Mouse (Mus musculus) liver, embryonic 13.5 days (tissue): ENCODE results near the gene Ndufa11. TPM values are rescaled to one million over a fixed set of nuclear protein-coding genes. Genes with fewer than 3 reads are reported as not detected.

ENCODE experiments used
- ATAC-seq: fragments of 200-750 bp; cut with Nextera tagmentation; 2 replicates; pipeline ENCODE4 v1.8.0; 2017; ENCODE audit warnings: low read depth, mild to moderate bottlenecking, moderate number of reproducible peaks, moderate library complexity
- DNase-seq: peaks from one replicate; pipeline ENCODE4 v3.0.0; 2022
- H3K27ac ChIP-seq: fragments of 300-500 bp; sonication (generic); 2 replicates; pipeline ENCODE4 v1.5.1; 2015; ENCODE audit warnings: moderate library complexity, mild to moderate bottlenecking, inconsistent platforms
- H3K27me3 ChIP-seq: fragments of 300-500 bp; sonication (generic); 2 replicates; pipeline ENCODE4 v1.6.1; 2015; ENCODE audit warnings: mild to moderate bottlenecking, inconsistent platforms
- H3K36me3 ChIP-seq: fragments of 300-500 bp; sonication (generic); 2 replicates; pipeline ENCODE4 v1.6.1; 2015; ENCODE audit warnings: mild to moderate bottlenecking, inconsistent platforms
- H3K4me1 ChIP-seq: fragments of 300-500 bp; sonication (generic); replicated peaks from 2 replicates; pipeline ENCODE4 v1.6.1; 2015; ENCODE audit warnings: inconsistent platforms
- H3K4me2 ChIP-seq: fragments of 300-500 bp; sonication (generic); 2 replicates; pipeline ENCODE4 v1.6.1; 2015; ENCODE audit warnings: inconsistent platforms, mild to moderate bottlenecking, moderate library complexity
- H3K4me3 ChIP-seq: fragments of 300-500 bp; sonication (generic); replicated peaks from 2 replicates; pipeline ENCODE4 v1.5.1; 2015; ENCODE audit warnings: mild to moderate bottlenecking, inconsistent platforms
- H3K9ac ChIP-seq: fragments of 300-500 bp; sonication (generic); 2 replicates; pipeline ENCODE4 v1.6.1; 2015; ENCODE audit warnings: mild to moderate bottlenecking, inconsistent platforms
- H3K9me3 ChIP-seq: fragments of 300-500 bp; sonication (generic); replicated peaks from 2 replicates; pipeline ENCODE4 v1.6.1; 2016; ENCODE audit warnings: inconsistent platforms
- WGBS: fragments of 180-500 bp; shearing (Covaris S2); methylation state at CpG from one replicate; pipeline ENCODE4 v1.1.7; 2015; ENCODE audit not compliant: insufficient replicate concordance; 5-methylcytosine and 5-hydroxymethylcytosine counted together
- polyA plus RNA-seq: library from polyadenylated mRNA; unstranded; fragments of >200 nt; fragmentation: Nextera tagmentation; extraction: Ambion mirVana; gene quantifications from 2 replicates; pipeline ENCODE4 v1.2.1, GENCODE M21; 2015

Gene Ndufa11
- polyA plus RNA-seq, 1 experiment from 2014 or later = 268 TPM

- WGBS = under 1% methylated on average over 55 of the region's 55 CpGs
- peak; percentile 95 for DNase-seq
These were observed 758 bp upstream of the Ndufa11 start for GRCm38 (mm10) chr17:56716655-56717362.

DNA sequence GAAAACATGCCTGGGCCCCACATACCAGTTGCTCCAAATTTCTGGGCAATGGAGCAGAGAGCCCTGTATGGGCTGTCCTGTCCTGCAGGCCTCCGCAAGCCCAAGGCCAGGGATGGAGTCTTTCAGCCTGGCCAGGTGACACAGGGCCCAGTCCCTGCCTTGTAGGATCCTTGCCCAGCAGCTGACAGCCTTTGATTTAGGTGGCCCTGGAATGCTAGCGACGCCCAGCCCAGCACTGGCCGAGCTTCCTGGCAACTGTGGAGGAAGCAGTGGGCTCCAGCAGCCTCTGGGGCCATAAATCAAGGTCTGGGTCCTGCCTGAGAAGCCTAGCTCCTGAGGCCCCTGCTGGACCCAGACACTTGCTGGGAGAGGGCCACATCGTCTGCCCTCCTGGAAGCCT, 4.9 kb downstream of the Ndufa11 start:
- H3K4me1 ChIP-seq = peaks cover 29% of the 10 kb centered on the region
- H3K9me3 ChIP-seq = no peaks in the 10 kb centered on the region
- H3K4me2 ChIP-seq = no peak overlapping the region
- peaks cover 33% of the 10 kb centered on the region for H3K36me3 ChIP-seq
- no peak overlapping the region for H3K9ac ChIP-seq
- H3K27ac ChIP-seq = no peak overlapping the region
- peaks cover 3% of the 10 kb centered on the region; the same call in 1 of the 2 replicates for H3K27me3 ChIP-seq
- no peak for DNase-seq
- 78% methylated on average over 5 of the region's 5 CpGs for WGBS
- H3K4me3 ChIP-seq = no peak overlapping the region
- ATAC-seq = no peak

More at GRCm38 (mm10) chr17:56716655-56717362, 758 bp upstream of the Ndufa11 start:
- Histone ChIP-seq H3K9me3 (no peaks in the 10 kb centered on the region), H3K4me3 (peak overlapping the region; percentile 87), H3K27ac (peak overlapping the region; percentile 85), H3K4me2 (peak overlapping the region; percentile 96), H3K4me1 (peaks cover 40% of the 10 kb centered on the region), H3K9ac (peak overlapping the region; percentile 89), H3K27me3 (no peaks in the 10 kb centered on the region), H3K36me3 (peaks cover 22% of the 10 kb centered on the region)
- ATAC-seq = peak; percentile 85

- Histone ChIP-seq H3K4me2 (no peak overlapping the region), H3K9ac (no peak overlapping the region), H3K4me3 (no peak overlapping the region), H3K36me3 (peaks cover 33% of the 10 kb centered on the region), H3K9me3 (no peaks in the 10 kb centered on the region), H3K27ac (no peak overlapping the region), H3K27me3 (peaks cover 11% of the 10 kb centered on the region), H3K4me1 (peaks cover 34% of the 10 kb centered on the region)
- no peak for ATAC-seq
- 83% methylated on average over 11 of the region's 11 CpGs for WGBS
- no peak for DNase-seq
These were observed 6.0 kb downstream of the Ndufa11 start for GRCm38 (mm10) chr17:56723419-56724161.

DNA sequence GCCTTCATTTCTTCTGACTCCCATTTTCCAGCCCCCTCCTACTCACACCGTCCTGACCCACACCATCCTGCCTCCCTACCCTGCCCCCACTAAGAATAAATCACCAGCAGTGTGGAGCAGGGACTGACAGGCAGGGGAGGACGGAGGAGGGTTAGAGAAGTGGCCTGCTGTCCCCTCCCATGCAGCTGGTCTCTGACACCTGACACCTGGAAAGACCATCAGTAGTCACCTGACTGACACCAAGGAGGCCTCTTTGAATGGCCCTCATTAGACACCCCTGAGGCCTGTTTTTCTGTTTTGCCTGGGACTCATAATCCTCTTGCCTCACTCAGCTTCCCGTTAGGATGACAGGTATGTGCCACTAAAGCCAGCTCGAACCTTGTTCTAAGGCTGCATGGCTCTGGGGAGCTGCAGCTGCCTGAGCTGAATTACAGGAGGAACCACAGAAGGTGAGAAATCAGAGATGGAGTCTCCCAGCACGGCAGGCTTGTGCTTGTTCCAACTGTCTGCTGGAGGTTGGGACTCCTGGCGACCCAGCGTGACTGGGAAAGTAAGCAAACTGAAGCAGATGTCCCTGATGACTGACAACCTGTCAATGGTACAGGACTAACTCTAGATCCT, 9.6 kb downstream of the Ndufa11 start:
- peaks cover 22% of the 10 kb centered on the region for H3K4me1 ChIP-seq
- no peaks in the 10 kb centered on the region for H3K9me3 ChIP-seq
- no peak overlapping the region for H3K4me3 ChIP-seq
- H3K27ac ChIP-seq = no peak overlapping the region
- DNase-seq (no peak), ATAC-seq (no peak)
- H3K27me3 ChIP-seq = peaks cover 42% of the 10 kb centered on the region
- H3K4me2 ChIP-seq = peak overlapping the region; percentile 34; the same call in 1 of the 2 replicates
- H3K36me3 ChIP-seq = peaks cover 18% of the 10 kb centered on the region
- WGBS = 16% methylated on average over 7 of the region's 7 CpGs
- H3K9ac ChIP-seq = 0 out of 2 replicates have a peak overlapping the region, but pooled peaks have one; percentile 17

DNA sequence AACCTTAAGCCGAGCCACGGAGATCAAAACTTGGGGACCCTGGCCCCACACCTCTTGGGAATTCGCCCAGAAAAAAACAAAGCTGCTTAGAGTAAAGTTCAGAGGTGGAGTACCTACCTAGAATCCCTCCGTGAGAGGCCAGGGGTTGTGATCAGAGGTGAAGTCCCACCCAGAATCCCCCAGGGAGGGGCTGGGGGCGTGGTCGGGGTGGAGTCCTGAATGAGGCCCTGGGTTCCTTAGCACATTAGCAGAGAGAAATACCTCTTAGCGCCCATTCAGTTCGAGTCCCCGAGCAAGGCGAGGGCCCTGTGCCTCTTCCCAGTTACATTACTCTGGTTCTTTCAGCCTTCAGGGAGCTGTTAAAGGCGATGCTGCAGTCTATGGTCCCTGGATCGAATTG, 10.1 kb downstream of the Ndufa11 start:
- H3K4me1 ChIP-seq = peaks cover 22% of the 10 kb centered on the region
- H3K27ac ChIP-seq = no peak overlapping the region
- ATAC-seq = peak; percentile 45; the same call in 1 of the 2 replicates
- H3K9ac ChIP-seq = peak overlapping the region; percentile 23; the same call in 1 of the 2 replicates
- peak; percentile 64 for DNase-seq
- 11% methylated on average over 12 of the region's 12 CpGs for WGBS
- H3K27me3 ChIP-seq = peaks cover 47% of the 10 kb centered on the region
- no peaks in the 10 kb centered on the region for H3K9me3 ChIP-seq
- H3K36me3 ChIP-seq = peaks cover 13% of the 10 kb centered on the region
- peak overlapping the region; percentile 34 for H3K4me2 ChIP-seq
- H3K4me3 ChIP-seq = no peak overlapping the region

DNA sequence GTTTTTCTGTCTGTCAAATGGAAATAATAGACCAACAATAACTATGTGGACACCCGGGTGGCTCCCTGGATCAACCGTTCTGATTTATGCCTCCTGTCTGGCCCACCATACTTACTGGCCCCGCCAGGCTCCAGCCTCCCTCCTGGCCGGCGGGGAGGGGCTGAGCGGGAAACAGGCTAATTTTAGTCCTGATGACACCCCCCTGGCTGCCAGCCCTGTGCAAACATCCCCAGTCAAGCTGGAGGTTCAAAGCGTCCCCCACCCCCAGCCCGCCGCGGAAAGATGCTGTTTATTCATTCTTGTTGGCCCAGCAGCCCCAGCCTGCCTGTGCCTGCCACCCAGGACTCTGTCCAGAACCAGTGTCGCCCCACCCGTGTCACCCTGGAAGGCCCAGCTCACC, 10.6 kb downstream of the Ndufa11 start:
- H3K27ac ChIP-seq = no peak overlapping the region
- H3K4me3 ChIP-seq = no peak overlapping the region
- peak overlapping the region; percentile 23; the same call in 1 of the 2 replicates for H3K9ac ChIP-seq
- peaks cover 49% of the 10 kb centered on the region for H3K27me3 ChIP-seq
- ATAC-seq (peak; percentile 36; the same call in 1 of the 2 replicates), DNase-seq (no peak)
- peak overlapping the region; percentile 34 for H3K4me2 ChIP-seq
- peaks cover 22% of the 10 kb centered on the region for H3K4me1 ChIP-seq
- no peaks in the 10 kb centered on the region for H3K9me3 ChIP-seq
- WGBS = 24% methylated on average over 12 of the region's 12 CpGs
- H3K36me3 ChIP-seq = peaks cover 8% of the 10 kb centered on the region

DNA sequence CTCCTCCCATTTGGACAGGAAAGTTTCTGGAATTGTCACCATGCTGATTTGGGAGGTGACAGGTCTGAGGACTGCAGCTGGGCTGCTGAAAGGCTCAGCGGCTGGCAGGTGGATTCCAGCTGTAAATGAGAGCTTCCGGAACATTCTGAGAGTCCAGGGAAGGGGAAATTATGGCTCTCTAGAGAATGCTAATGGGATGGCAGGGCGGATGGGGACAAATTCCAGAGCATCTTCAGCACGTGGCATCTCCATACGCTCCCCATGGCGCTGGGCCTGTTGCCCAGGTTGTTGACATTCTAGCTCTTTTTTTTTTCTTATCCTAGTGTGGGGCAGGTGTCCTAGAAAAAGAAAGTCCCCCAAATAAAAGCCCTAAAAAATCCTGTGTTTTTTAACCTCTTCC, 11.6 kb downstream of the Ndufa11 start:
- Histone ChIP-seq H3K9ac (no peak overlapping the region), H3K27ac (no peak overlapping the region), H3K9me3 (no peaks in the 10 kb centered on the region), H3K4me3 (no peak overlapping the region), H3K4me1 (peaks cover 22% of the 10 kb centered on the region), H3K27me3 (peaks cover 59% of the 10 kb centered on the region), H3K36me3 (no peaks in the 10 kb centered on the region), H3K4me2 (no peak overlapping the region)
- 49% methylated on average over 6 of the region's 6 CpGs for WGBS
- ATAC-seq (no peak), DNase-seq (no peak)

GRCm38 (mm10) chr17:56729656-56730055, 12.1 kb downstream of the Ndufa11 start:
- H3K4me1 ChIP-seq = peaks cover 22% of the 10 kb centered on the region
- H3K9me3 ChIP-seq = no peaks in the 10 kb centered on the region
- H3K27me3 ChIP-seq = peaks cover 64% of the 10 kb centered on the region

GRCm38 (mm10) chr17:56736534-56736933, 19.0 kb downstream of the Ndufa11 start:
- ATAC-seq (no peak), DNase-seq (no peak)
- H3K27me3 ChIP-seq = peaks cover 75% of the 10 kb centered on the region
- no peaks in the 10 kb centered on the region for H3K9me3 ChIP-seq
- no peak overlapping the region for H3K9ac ChIP-seq
- no peak overlapping the region for H3K4me3 ChIP-seq
- H3K4me2 ChIP-seq = no peak overlapping the region
- no peaks in the 10 kb centered on the region for H3K36me3 ChIP-seq
- H3K4me1 ChIP-seq = no peaks in the 10 kb centered on the region
- H3K27ac ChIP-seq = no peak overlapping the region
- WGBS = 29% methylated on average over 8 of the region's 8 CpGs

More at GRCm38 (mm10) chr17:56729656-56730055, 12.1 kb downstream of the Ndufa11 start:
- ATAC-seq (no peak), DNase-seq (no peak)
- H3K4me3 ChIP-seq = no peak overlapping the region
- 53% methylated on average over 2 of the region's 2 CpGs for WGBS
- no peak overlapping the region for H3K9ac ChIP-seq
- H3K4me2 ChIP-seq = no peak overlapping the region
- no peaks in the 10 kb centered on the region for H3K36me3 ChIP-seq
- H3K27ac ChIP-seq = no peak overlapping the region

DNA sequence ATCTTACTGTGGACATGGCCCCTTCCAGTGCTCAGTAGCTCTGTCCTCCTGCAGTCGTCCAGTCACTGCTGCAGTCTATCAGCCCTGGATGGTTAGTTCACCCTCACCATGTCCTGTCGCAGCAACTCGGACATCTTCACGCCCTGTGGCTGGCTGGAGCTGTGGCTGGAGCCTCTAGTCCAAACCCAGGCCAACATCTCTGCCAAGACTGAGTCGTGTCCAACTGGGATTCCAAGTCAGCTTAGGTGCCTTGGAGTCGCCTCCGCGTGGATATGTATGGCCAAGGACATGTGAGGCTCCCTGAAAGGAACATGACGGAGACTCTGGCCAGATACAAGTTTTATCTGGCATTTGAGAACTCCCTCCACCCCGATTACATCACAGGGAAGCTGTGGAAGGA, 20.7 kb downstream of the Ndufa11 start:
- Histone ChIP-seq H3K27ac (no peak overlapping the region), H3K9ac (no peak overlapping the region), H3K4me1 (no peaks in the 10 kb centered on the region), H3K27me3 (peaks cover 67% of the 10 kb centered on the region), H3K4me3 (no peak overlapping the region), H3K4me2 (no peak overlapping the region), H3K36me3 (no peaks in the 10 kb centered on the region), H3K9me3 (no peaks in the 10 kb centered on the region)
- ATAC-seq (no peak), DNase-seq (no peak)
- 56% methylated on average over 10 of the region's 10 CpGs for WGBS

GRCm38 (mm10) chr17:56740118-56740787, 22.7 kb downstream of the Ndufa11 start:
- Histone ChIP-seq H3K9ac (no peak overlapping the region), H3K27ac (no peak overlapping the region), H3K36me3 (no peaks in the 10 kb centered on the region), H3K27me3 (peaks cover 60% of the 10 kb centered on the region), H3K9me3 (no peaks in the 10 kb centered on the region), H3K4me2 (no peak overlapping the region), H3K4me1 (no peaks in the 10 kb centered on the region), H3K4me3 (no peak overlapping the region)
- ATAC-seq = no peak
- no peak for DNase-seq
- 69% methylated on average over 17 of the region's 17 CpGs for WGBS
